Mouse (Mus musculus): Measurements from ENCODE around the gene Olfr960. TPM values are rescaled to one million over a fixed set of nuclear protein-coding genes. Genes with fewer than 3 reads are reported as not detected.

The Olfr960 gene
- total and polyA plus RNA-seq, 3 experiments = not detected

DNA sequence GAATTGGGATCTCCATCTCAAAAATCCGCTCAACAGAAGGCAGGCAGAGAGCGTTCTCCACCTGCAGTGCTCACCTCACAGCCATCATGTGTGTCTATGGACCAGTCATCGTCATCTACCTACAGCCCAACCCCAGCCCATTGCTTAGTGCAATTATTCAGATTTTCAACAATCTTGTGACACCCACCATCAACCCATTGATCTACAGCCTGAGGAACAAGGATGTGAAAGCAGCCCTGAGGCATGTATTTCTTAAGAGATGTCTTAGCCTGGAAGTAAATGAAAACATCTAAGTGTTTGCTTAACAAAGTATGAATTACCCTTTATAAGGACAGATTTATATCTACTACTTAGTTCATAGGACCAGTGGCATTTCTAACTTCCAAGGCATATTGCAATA is 2.6 kb downstream of the Olfr960 start:
- Histone ChIP-seq H3K4me3 (ENCODE audit: control insufficient read depth in 1 of 2, insufficient read depth in 1 of 2, low read depth in 2 of 2, low read length in 2 of 2) (no peak overlapping the region), H3K79me2 (ENCODE audit: control insufficient read depth, insufficient read depth, low read length, poor library complexity) (no peaks in the 10 kb centered on the region), H3K4me1 (ENCODE audit: control insufficient read depth in 1 of 2, insufficient read depth in 2 of 2, low read length in 2 of 2) (no peaks in the 10 kb centered on the region), H3K27ac (ENCODE audit: control insufficient read depth, low read depth, low read length) (no peak overlapping the region), H3K9me3 (replicated peaks; ENCODE audit: insufficient read depth, low read length) (no peaks in the 10 kb centered on the region), H3K27me3 (ENCODE audit: control insufficient read depth in 1 of 2, insufficient read depth in 2 of 2, low read length in 2 of 2) (no peaks in the 10 kb centered on the region), H3K36me3 (ENCODE audit: control insufficient read depth in 1 of 2, insufficient read depth in 2 of 2, low read length in 2 of 2) (no peaks in the 10 kb centered on the region), H3K9ac (ENCODE audit: control insufficient read depth, low read depth, low read length, poor library complexity, severe bottlenecking) (no peak overlapping the region)
- DNase-seq (ENCODE audit: low read depth, low spot score) = no peak
- TF ChIP-seq HCFC1 (IDR thresholded peaks at IDR 0.05; ENCODE audit: low read depth, low read length) = no peak
- no peak for TF ChIP-seq CHD1 (IDR thresholded peaks at IDR 0.05; ENCODE audit: low read depth, low read length)
- no peak for TF ChIP-seq RAD21 (IDR thresholded peaks at IDR 0.05; ENCODE audit: low read depth, low read length)
- TF ChIP-seq MXI1 (IDR thresholded peaks at IDR 0.05; ENCODE audit: low read depth, low read length) = no peak
- TF ChIP-seq ELF1 (IDR thresholded peaks at IDR 0.05; ENCODE audit: low read depth, low read length) = no peak
- TF ChIP-seq POLR2AphosphoS5 (IDR thresholded peaks at IDR 0.05; ENCODE audit: borderline replicate concordance, low read depth, low read length) = no peak
- TF ChIP-seq EP300 (IDR thresholded peaks at IDR 0.05; ENCODE audit: low read depth in 1 of 2, low read length in 2 of 2) = no peak
- no peak for TF ChIP-seq POLR2A (IDR thresholded peaks at IDR 0.05; ENCODE audit: control insufficient read depth in 1 of 2, insufficient read depth in 1 of 2, low read depth in 1 of 2, low read length in 2 of 2, poor library complexity in 1 of 2)
- no peak for TF ChIP-seq BHLHE40 (IDR thresholded peaks at IDR 0.05; ENCODE audit: borderline replicate concordance, low read depth, low read length)
- TF ChIP-seq USF2 (IDR thresholded peaks at IDR 0.05; ENCODE audit: borderline replicate concordance in 1 of 2, insufficient read depth in 1 of 2, low read depth in 1 of 2, low read length in 2 of 2) = no peak
- no peak for TF ChIP-seq MAFK (IDR thresholded peaks at IDR 0.05; ENCODE audit: borderline replicate concordance, low read depth, low read length)
- no peak for TF ChIP-seq ETS1 (IDR thresholded peaks at IDR 0.05; ENCODE audit: low read depth, low read length)
- no peak for TF ChIP-seq UBTF (IDR thresholded peaks at IDR 0.05; ENCODE audit: borderline replicate concordance, insufficient read depth, low read depth, low read length)
- no peak for TF ChIP-seq GABPA (IDR thresholded peaks at IDR 0.05; ENCODE audit: low read depth, low read length)

DNA sequence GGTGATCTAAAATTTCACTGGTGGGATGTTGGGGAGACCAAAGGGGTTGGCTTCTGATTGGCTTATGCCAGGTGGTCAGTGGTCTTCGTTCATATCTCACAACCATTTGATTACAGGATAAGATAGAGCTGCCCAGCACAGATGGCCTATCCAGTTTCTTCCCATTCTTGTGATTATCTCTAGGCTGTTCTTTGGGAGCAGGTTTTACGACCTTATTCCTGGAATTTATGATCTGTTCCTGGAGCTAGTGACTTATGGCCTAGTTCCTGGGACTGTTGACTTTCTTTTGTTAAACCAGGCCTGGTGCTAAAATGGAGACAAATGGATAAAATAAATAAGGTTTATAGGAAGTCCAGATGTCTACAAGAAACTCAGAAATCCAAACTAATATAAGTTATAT is 3.5 kb downstream of the Olfr960 start:
- Histone ChIP-seq H3K27ac (ENCODE audit: control insufficient read depth, low read depth, low read length) (no peak overlapping the region), H3K27me3 (ENCODE audit: control insufficient read depth in 1 of 2, insufficient read depth in 2 of 2, low read length in 2 of 2) (no peaks in the 10 kb centered on the region), H3K36me3 (ENCODE audit: control insufficient read depth in 1 of 2, insufficient read depth in 2 of 2, low read length in 2 of 2) (no peaks in the 10 kb centered on the region), H3K79me2 (ENCODE audit: control insufficient read depth, insufficient read depth, low read length, poor library complexity) (no peaks in the 10 kb centered on the region), H3K9me3 (replicated peaks; ENCODE audit: insufficient read depth, low read length) (no peaks in the 10 kb centered on the region), H3K4me3 (ENCODE audit: control insufficient read depth in 1 of 2, insufficient read depth in 1 of 2, low read depth in 2 of 2, low read length in 2 of 2) (no peak overlapping the region), H3K4me1 (ENCODE audit: control insufficient read depth in 1 of 2, insufficient read depth in 2 of 2, low read length in 2 of 2) (no peaks in the 10 kb centered on the region), H3K9ac (ENCODE audit: control insufficient read depth, low read depth, low read length, poor library complexity, severe bottlenecking) (no peak overlapping the region)
- TF ChIP-seq GABPA (IDR thresholded peaks at IDR 0.05; ENCODE audit: low read depth, low read length) (no peak), GATA1 (IDR thresholded peaks at IDR 0.05; ENCODE audit: low read depth, low read length) (no peak), HCFC1 (IDR thresholded peaks at IDR 0.05; ENCODE audit: low read depth, low read length) (no peak), MXI1 (IDR thresholded peaks at IDR 0.05; ENCODE audit: low read depth, low read length) (no peak), POLR2AphosphoS2 (IDR thresholded peaks at IDR 0.05; ENCODE audit: low read length) (no peak), TCF12 (IDR thresholded peaks at IDR 0.05; ENCODE audit: low read depth, low read length) (no peak), RAD21 (IDR thresholded peaks at IDR 0.05; ENCODE audit: low read depth, low read length) (no peak), MAX (IDR thresholded peaks at IDR 0.05; ENCODE audit: low read length) (no peak), NRF1 (IDR thresholded peaks at IDR 0.05; ENCODE audit: insufficient read depth, low read depth, low read length, poor library complexity, severe bottlenecking) (no peak), KAT2A (conservative IDR thresholded peaks at IDR 0.05; ENCODE audit: low read depth, low read length) (no peak), MYC (IDR thresholded peaks at IDR 0.05; ENCODE audit: low read depth, low read length) (no peak)
- no peak for DNase-seq (ENCODE audit: low read depth, low spot score)

Measured in MEL (cell line).